Mouse (Mus musculus): ENCODE results near the gene Akip1.

DNA sequence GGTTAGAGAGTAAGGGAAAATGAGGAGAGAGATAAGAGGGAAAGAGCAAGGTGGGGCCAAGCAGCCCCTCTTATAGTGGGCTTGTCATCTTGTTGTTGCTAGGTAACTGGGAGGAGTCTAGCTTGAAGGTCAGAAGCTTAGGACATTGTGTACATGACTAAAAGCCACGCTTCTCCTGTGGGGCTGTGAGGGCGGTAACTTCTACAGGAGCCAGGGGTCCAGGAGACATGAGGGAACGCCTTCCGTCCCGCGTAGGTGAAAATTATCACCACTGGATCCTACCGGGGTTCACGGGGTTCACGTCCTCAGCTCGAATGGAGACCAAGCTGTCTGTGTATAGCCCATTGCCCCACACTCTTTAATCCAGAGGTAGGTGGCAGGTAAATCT lies 8.2 kb upstream of the Akip1 start:
- TF ChIP-seq CTCF (conservative IDR thresholded peaks at IDR 0.05 in 1 of 2, IDR thresholded peaks at IDR 0.05 in 1 of 2; ENCODE audit: low read depth in 2 of 2, low read length in 2 of 2) (no peak), JUN (IDR thresholded peaks at IDR 0.05; ENCODE audit: insufficient read depth, low read depth, low read length) (no peak), POLR2A (IDR thresholded peaks at IDR 0.05; ENCODE audit: low read depth, low read length) (no peak)
